Mouse (Mus musculus) large intestine, adult 2 months (tissue): ENCODE measurements at regions not wholly inside any gene's neighbourhood (a gene's known extent, or its start where the extent isn't known, plus 50 kb on each side); places are given as distances from the start of the nearest gene placed in this dataset.

Experiments used
- DNase-seq: peaks from one replicate; pipeline ENCODE4 v3.0.0-alpha.2; 2012; ENCODE audit warnings: low read depth, low spot score
- WGBS: fragments of 180-500 bp; shearing (Covaris S2); methylation state at CpG from one replicate; pipeline ENCODE4 v1.1.7; 2018; 5-methylcytosine and 5-hydroxymethylcytosine counted together

- 50% methylated on average over 2 of the region's 2 CpGs for WGBS
- DNase-seq: no peak
Observed at GRCm38 (mm10) chr5:85497261-85497660, 568.1 kb downstream of the Cenpc1 start.

- no peak for DNase-seq
- WGBS: 86% methylated on average over 2 of the region's 2 CpGs
Observed at GRCm38 (mm10) chr5:85485733-85486322, 579.6 kb downstream of the Cenpc1 start.

DNA sequence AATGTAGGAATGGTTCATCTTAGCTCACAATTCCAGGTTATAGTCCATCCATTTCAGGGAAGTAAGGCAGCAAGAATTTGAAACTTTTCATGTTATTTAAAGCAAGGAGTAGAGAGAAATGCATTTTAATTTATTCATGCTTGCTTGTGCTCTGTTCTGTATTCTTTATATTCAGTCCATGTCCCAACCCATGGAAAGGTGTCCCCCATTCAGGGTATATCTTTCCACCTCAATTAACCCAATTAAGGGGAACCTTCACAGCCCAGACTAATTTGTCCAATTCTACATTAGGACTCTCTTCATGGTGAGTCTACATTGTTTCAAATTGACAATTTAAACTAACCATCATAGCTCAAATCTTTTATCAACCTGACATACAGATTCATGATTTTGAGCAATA lies 580.2 kb downstream of the Cenpc1 start:
- DNase-seq: no peak

GRCm38 (mm10) chr5:85467811-85468210 lies 597.6 kb downstream of the Cenpc1 start:
- DNase-seq: no peak

DNA sequence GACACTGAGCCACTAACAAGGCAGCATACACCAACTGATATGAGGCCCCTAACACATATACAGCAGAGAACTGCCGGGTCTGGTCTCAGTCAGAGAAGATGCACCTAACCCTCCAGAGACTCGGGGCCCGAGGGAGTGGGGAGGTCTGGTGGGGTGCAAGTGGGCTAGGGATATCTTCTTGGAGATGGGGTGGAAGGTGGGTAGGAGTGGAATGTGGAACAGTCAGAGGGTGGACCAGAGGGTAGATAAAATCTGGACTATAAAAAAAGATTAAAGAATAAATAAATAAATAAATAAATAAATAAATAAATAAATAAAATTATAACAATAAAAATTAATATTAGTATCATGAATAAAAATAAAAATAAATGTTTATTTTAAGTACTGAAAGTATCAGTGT lies 598.2 kb downstream of the Cenpc1 start:
- whole genome bisulfite sequencing: 91% methylated on average over 3 of the region's 3 CpGs
- DNase-seq: no peak
